Mouse (Mus musculus) bone marrow, adult 2 months (tissue): Measurements from ENCODE around the gene Stk26. TPM values are rescaled to one million over a fixed set of nuclear protein-coding genes. Genes with fewer than 3 reads are reported as not detected.
A peak's percentile ranks its signal among the peaks of the same experiment; 100 is the strongest.

Experiments
- H3K27ac ChIP-seq: fragments of 200-500 bp; 2 replicates; pipeline ENCODE4 v1.5.1; 2012; ENCODE audit warnings: low read depth, mild to moderate bottlenecking, control low read depth, inconsistent platforms, low read length; ENCODE audit not compliant: control insufficient read depth, poor library complexity, insufficient read depth
- H3K4me1 ChIP-seq: fragments of 200-500 bp; 2 replicates; pipeline ENCODE4 v1.6.1; 2011; ENCODE audit warnings: low read length; ENCODE audit not compliant: control insufficient read depth, insufficient read depth
- H3K4me3 ChIP-seq: fragments of 200-500 bp; replicated peaks from 2 replicates; pipeline ENCODE3; 2011; ENCODE audit warnings: mild to moderate bottlenecking, low read depth, low read length, control low read depth; ENCODE audit not compliant: control insufficient read depth
- CTCF ChIP-seq: fragments of 200-500 bp; IDR thresholded peaks from 2 replicates; pipeline ENCODE4 v1.5.1; 2011; ENCODE audit warnings: low read length, control low read depth; ENCODE audit not compliant: control insufficient read depth, insufficient read depth
- POLR2A ChIP-seq: fragments of 200-500 bp; IDR thresholded peaks from 2 replicates; pipeline ENCODE4 v1.6.1; 2011; ENCODE audit warnings: low read depth, mild to moderate bottlenecking, control low read depth, low read length, borderline replicate concordance; ENCODE audit not compliant: control insufficient read depth
- WGBS: fragments of 180-500 bp; shearing (Covaris S2); methylation state at CpG from one replicate; pipeline ENCODE4 v1.1.7; 2018; 5-methylcytosine and 5-hydroxymethylcytosine counted together
- polyA plus RNA-seq: library from polyadenylated mRNA; stranded (reverse); fragments of >200 nt; gene quantifications from 2 replicates; pipeline ENCODE4 v1.2.4, GENCODE M21; 2011; ENCODE audit warnings: low replicate concordance; ENCODE audit not compliant: missing spikeins, insufficient read depth, insufficient read length

Gene Stk26
- polyA plus RNA-seq, result 4.7 and 8.6 TPM in 2 replicates

GRCm38 (mm10) chrX:50840847-50841560 is at the start of gene Stk26:
Gene Stk26, plus strand, starts transcription at chrX:50841047.
- no peaks in the 10 kb centered on the region; the same call in 1 of the 2 replicates for H3K4me1 ChIP-seq
- TF ChIP-seq POLR2A (no peak; the same call in 1 of the 2 replicates), CTCF (no peak)
- 11% methylated on average over 31 of the region's 31 CpGs for WGBS
- peak within 1 kb of the TSS; percentile 82 for H3K4me3 ChIP-seq
- peak within 1 kb of the TSS; percentile 76 for H3K27ac ChIP-seq

- H3K4me1 ChIP-seq, result peaks cover 1% of the 10 kb centered on the region; the same call in 1 of the 2 replicates
- 43% methylated on average over 4 of the region's 4 CpGs for WGBS
Observed at GRCm38 (mm10) chrX:50793005-50793680, 47.7 kb upstream of the Stk26 start.

GRCm38 (mm10) chrX:50797798-50798197 is 43.0 kb upstream of the Stk26 start:
- Histone ChIP-seq H3K4me3 (no peak overlapping the region), H3K4me1 (peaks cover 1% of the 10 kb centered on the region; the same call in 1 of the 2 replicates), H3K27ac (no peak overlapping the region)
- no peak for TF ChIP-seq POLR2A
- no peak for TF ChIP-seq CTCF
- 53% methylated on average over 1 of the region's 1 CpGs for WGBS

More at GRCm38 (mm10) chrX:50793005-50793680, 47.7 kb upstream of the Stk26 start:
- TF ChIP-seq POLR2A, result no peak
- no peak for TF ChIP-seq CTCF
- Histone ChIP-seq H3K4me3 (no peak overlapping the region), H3K27ac (no peak overlapping the region)

- TF ChIP-seq POLR2A, result no peak
- 92% methylated on average over 10 of the region's 10 CpGs for WGBS
- Histone ChIP-seq H3K4me3 (no peak overlapping the region), H3K27ac (no peak overlapping the region), H3K4me1 (peaks cover 1% of the 10 kb centered on the region; the same call in 1 of the 2 replicates)
Observed at GRCm38 (mm10) chrX:50798571-50798970, 42.3 kb upstream of the Stk26 start.

- 74% methylated on average over 8 of the region's 8 CpGs for WGBS
- Histone ChIP-seq H3K4me3 (no peak overlapping the region), H3K4me1 (peaks cover 3% of the 10 kb centered on the region; the same call in 1 of the 2 replicates), H3K27ac (no peak overlapping the region)
- TF ChIP-seq CTCF (no peak), POLR2A (no peak)
Observed at GRCm38 (mm10) chrX:50799656-50800188, 41.1 kb upstream of the Stk26 start.

GRCm38 (mm10) chrX:50805654-50806053 is 35.2 kb upstream of the Stk26 start:
- Histone ChIP-seq H3K27ac (peak overlapping the region; percentile 61; the same call in 1 of the 2 replicates), H3K4me1 (peaks cover 2% of the 10 kb centered on the region; the same call in 1 of the 2 replicates), H3K4me3 (no peak overlapping the region)
- TF ChIP-seq CTCF (no peak), POLR2A (no peak)
- WGBS, result 13% methylated on average over 4 of the region's 4 CpGs

- no peak for TF ChIP-seq POLR2A
- no peak for TF ChIP-seq CTCF
- no peaks in the 10 kb centered on the region; the same call in 1 of the 2 replicates for H3K4me1 ChIP-seq
- no peak overlapping the region for H3K4me3 ChIP-seq
- no peak overlapping the region for H3K27ac ChIP-seq
- 79% methylated on average over 6 of the region's 6 CpGs for WGBS
Observed at GRCm38 (mm10) chrX:50823856-50824255, 17.0 kb upstream of the Stk26 start.

- WGBS, result 17% methylated on average over 3 of the region's 3 CpGs
- TF ChIP-seq POLR2A, result no peak
- TF ChIP-seq CTCF, result no peak
- Histone ChIP-seq H3K4me1 (no peaks in the 10 kb centered on the region; the same call in 1 of the 2 replicates), H3K27ac (peak overlapping the region; percentile 85; the same call in 1 of the 2 replicates), H3K4me3 (no peak overlapping the region)
Observed at GRCm38 (mm10) chrX:50835592-50835991, 5.3 kb upstream of the Stk26 start.
